Mouse (Mus musculus) thymus, postnatal 14 days (tissue): Measurements from ENCODE around the gene Strbp.
A peak's percentile ranks its signal among the peaks of the same experiment; 100 is the strongest.
"Not testable (repeated sequence)": the region's sequence is repeated elsewhere in the genome, so short reads cannot be mapped to it uniquely, and the experiment has no call there.

ENCODE experiments used
- DNase-seq: peaks from one replicate; pipeline ENCODE4 v3.0.0; 2021

Gene Strbp

DNA sequence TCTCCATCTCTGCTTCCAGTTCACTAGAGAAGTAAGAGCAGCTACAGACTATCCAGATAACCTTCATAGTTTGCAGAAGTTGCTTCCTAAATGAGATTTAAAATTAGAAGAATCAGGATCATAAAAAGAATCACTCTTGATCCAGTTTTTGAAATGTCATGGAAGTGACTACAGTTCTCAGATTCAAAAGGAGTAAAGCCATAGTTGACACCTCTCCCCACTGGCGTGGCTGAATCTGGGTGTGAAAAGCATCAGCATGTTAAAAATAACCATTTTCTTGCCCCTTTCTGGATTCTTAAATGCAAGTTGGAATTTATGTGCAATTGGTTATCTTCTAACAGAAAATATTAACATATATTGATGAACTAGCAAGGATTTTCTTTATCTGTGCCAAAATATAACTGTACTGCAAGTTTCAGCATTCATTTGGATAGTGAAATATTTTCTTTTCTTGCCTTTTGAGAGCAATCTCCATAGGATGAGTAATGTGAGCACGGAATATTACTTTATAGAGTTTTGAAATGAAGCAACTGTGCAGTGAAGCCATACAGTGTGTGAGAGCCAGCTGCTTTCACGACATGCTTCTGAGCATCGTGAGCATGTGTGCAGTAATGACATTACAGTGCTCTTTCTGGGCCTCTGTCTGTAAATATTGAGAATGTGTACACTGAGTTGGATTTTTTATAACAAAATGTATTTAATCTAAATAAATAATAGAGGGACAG is 184.9 kb downstream of the Strbp start:
- DNase-seq: no peak

DNA sequence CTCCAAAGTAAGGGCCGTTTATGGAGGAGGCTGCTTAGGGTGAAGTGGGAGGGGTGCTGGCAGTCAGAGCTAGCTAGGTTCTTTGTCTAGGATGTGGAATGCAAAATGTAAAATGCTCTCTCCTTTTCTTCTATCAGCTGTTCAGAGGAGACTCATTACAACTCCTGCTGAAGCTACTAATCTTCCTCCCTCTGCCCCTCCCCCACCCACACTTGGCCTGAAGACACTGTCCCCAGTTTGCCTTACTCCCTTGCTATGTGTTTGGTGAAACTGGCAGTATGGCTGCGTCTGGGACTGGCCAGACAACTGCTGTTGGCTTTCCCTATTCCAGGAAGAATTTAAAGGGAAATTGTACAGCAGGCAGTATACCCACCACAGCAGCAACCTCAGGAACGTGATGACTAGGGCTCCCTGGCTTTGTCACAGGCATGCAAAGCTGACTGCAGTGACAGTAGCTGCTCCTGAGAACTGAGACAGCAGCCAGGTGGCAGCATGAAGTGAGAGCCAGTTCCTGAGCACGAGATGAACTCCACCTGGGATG is 186.7 kb downstream of the Strbp start:
- DNase-seq: no peak

DNA sequence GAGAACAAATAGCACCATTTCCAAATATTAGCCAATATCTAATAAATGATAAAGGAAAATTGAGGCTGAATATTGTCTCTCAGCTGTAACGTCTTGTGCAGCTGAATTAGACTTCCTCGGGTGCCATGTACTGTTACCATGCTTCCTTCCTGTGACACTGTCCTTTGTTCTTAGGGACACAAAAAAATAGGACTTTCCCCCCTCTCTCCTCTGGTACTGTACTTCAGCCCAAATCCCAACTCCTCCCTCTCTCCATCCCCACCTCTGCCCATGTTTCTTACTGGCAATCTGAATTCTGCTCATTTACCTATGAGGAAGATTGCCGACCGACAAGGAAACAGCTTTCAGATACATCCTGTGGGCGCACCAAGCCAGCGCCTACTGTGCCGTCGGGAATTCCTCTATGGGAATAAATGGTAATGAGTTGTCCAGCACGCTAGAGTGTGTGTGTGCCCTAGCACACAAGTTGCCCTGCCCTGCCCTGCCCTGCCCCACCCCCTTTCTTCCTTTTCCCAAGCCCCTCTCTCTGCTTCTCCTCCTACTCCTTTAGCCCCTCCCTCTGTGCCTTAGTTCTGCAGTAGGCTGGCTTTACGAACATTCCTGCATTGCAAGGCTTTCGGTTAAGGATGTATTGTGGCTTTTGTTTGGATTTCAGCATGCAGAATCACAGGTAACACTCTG is 187.5 kb downstream of the Strbp start, which contains the start of gene Gpr21:
TSS of gene Gpr21 (plus strand) at position 303 of the 681 bp plus-strand sequence.
- no peak for DNase-seq

DNA sequence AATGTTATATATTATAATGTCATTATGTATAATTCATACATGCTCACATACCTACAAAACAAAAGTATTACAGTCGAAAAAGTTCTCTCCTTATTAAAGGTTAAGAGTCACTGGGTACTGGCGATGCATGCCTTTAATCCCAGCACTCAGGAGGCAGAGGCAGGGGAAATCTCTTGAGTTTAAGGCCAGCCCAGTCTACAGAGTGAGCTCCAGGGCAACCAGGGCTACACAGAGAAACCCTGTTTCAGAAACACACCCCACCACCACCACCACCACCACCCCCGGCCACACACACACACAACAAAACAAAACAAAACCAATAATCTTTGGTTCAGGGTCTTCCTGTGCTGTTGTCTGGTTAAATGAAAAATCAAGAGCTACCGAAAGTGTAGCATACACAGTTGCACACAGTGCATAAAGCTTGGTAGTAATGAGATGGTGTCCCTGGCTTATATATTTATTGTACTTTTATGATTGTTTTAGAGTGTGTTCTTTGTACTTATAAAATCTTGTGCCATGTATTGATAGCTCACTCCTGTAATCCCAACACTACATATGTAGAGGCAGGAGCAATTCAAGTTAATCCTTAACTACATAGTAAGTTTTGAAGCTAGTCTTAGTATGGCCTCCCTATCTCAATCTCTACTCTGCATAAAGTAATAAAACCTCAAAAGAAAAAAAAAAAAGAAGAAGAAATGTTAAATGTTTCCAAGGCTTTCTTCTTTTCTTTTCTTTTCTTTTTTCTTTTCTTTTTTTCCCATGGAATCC is 192.3 kb downstream of the Strbp start:
- no peak for DNase-seq

DNA sequence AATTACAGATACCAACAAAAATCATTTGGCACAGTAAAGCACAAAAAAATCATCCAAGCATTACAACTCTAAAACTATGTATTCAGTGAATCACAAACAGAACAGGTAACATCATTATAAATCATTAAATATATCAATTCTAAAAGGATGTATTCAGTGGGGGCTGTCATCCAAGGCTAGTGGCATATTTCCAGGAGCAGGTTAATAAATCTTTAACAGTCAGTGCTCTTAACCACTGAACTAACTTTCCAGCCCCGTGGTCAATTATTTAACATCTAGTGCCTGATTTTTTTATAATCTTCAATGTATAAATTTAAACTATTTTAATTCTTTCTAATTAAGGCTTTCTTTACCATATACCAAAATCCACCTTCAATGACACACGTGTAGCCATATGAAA is 197.8 kb downstream of the Strbp start:
- DNase-seq: not testable (repeated sequence)

DNA sequence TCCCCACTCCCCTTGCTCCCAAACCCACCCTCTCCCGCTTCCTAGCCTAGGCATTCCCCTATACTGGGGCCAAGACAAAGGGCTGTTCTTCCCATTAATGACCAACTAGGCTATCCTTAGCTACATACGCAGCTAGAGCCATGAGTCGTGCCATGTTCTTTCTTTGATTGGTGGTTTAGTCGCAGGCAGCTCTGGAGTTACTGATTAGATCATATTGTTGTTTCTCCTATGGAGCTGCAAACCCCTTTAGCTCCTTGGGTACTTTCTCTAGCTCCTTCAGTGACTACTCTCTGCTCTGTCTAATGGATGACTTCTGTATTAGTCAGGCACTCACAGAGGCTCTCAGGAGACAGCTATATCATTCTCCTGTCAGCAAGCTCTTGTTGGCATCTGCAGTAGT is 206.3 kb downstream of the Strbp start:
- DNase-seq: no peak

DNA sequence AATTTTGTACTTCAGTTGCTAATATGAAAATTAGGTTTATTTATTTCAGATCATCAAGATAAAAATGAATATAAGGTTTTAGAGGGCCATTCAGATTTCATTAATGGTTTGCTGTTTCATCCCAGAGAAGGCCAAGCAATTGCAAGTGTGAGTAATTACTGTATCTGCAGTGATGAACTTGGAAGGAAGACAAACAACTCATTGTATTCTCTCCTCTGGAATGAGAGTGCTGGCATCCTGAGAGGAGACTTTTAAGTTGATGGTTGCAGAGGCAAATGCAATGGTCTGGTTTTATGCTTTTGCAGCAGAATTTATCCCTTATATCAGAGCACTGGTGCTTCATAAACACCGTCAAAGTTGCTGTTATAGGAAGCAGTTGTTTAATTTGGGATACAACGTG is 214.7 kb downstream of the Strbp start:
- no peak for DNase-seq

DNA sequence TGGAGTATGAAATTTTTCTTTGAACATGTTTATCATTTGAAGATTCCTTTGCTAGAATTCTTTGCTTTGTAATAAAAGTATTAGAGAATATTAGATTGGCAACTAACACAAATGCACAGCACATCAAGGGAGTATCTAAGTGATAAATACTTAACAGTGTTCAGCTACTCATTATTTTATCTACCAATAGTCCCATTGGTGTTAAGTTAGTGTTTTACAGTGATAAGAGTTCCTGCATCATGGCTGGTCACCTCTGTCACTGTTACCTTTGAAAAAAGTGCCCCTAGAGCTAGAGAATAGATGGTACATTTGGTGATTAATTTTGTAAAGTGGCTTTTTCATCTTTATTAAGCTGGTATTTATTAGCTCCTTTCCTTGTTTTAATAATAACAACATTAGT is 217.3 kb downstream of the Strbp start:
- no peak for DNase-seq

DNA sequence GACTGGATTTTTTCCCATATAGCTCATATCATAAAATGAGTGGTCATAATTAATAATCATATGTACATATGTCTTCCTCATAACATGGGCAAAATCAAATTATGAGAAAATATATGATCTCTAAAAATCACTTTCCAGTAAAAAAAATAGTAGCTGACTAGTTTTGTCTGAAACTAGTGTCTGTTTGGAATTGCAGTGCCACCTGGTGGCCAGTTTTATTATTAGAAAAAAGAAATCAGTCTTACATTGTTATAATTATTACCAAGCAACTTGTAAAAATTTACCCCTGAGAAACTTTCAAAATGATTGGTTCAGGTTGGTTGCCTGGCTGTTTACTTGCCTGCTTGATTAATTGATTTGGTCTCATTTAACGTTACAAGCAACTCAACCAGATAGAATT is 218.3 kb downstream of the Strbp start:
- DNase-seq: peak; percentile 55

DNA sequence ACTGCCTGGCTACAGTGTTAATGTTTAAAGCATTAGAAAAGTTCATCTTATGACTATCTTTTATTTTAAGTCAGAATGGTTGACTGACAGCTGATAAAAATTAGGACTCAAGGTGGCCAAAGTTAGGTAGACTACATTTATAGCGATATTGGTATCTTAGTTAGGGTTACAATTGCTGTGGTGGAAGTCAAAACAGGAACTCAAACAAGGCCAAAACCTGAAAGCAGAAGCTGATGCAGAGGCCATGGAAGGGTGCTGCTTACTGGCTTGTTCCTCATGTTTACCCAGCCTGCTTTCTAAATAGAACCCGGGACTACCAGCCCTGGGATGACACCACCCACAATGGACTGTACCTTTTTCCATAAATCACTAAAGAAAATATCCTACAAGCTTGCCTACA is 219.5 kb downstream of the Strbp start:
- DNase-seq: no peak

DNA sequence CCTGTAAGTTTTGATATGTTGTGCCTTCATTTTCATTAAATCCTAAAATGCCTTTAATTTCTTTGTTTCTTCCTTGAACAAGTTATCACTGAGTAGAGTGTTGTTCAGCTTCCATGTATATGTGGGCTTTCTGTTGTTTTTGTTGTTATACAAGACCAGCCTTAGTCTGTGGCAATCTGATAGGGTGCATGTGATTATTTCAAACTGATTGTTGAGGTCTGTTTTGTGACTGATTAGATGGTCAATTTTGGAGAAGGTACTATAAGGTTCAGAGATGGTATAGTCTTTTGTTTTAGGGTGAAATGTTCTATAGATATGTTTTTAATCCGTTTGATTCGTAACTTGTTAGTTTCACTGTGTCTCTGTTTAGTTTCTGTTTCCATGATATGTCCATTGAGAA is 223.6 kb downstream of the Strbp start:
- DNase-seq: no peak

DNA sequence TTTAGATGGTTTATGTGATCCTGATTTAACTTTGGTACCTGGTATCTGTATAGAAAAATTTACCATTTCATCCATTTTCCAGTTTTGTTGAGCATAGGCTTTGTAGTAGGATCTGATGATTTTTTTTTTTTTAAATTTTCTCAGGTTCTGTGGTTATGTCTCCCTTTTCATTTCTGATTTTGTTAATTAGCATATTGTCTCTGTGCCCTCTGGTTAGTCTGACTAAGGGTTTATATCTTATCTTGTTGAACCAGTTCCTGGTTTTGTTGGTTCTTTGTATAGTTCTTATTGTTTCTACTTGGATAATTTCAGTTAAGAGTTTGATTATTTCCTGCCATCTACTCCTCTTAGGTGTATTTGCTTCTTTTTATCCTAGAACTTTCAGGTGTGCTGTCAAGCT is 224.1 kb downstream of the Strbp start:
- no peak for DNase-seq

DNA sequence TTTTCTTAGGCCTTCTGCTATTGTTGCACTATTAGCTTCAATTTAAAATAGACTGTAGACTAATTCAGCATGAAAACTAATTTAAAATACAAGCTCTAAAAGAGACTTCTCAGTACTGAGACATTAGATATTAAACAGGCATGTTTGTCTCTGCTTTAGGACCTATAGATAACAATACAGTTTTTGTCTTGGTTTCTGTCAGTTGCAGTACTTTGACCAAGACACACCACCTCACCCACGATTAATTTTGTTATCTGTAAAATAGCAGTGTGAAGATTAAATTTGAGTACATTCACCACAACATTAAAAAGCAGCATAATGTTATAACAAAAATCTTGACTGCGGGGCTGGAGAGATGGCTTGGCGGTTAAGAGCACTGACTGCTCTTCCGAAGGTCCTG is 237.4 kb downstream of the Strbp start:
- DNase-seq: no peak

DNA sequence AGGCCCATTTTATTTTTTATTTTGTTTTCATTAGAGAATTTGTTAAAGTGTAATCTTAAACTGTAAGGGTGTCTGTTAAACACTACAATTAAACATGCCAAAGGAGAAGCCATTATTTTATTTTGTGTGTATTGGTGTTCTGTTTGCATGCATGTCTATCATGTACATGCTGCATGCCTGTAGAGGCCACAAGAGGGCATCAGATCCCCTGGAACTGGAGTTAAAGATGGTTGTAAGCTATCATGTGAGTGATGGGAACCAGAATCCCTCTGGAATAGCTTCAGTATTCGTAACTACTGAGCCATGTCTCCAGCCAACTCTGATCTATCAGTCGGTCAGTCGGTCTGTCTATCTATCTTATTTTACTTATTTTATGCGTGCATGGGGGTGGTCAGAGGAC is 243.0 kb downstream of the Strbp start:
- DNase-seq: no peak

DNA sequence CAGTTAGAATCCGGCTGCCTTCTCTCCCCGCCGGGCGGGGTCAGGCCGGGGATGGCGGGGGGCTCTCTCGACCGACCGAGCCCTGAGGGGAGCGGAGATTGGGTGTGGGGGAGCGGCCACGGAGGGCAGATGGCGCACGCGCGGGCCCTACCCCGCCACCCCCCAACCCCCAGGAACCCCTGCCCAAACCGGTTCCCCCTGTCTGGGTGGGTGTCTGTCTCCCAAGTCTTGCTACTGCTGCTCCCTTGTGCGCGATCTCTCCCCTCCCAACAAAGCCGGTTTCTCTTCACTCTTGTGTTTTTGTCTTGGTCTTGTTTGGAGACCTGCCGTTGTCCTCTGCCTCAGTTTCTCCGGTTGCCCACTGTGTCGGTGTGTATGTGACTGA is 251.3 kb downstream of the Strbp start:
- DNase-seq: no peak

DNA sequence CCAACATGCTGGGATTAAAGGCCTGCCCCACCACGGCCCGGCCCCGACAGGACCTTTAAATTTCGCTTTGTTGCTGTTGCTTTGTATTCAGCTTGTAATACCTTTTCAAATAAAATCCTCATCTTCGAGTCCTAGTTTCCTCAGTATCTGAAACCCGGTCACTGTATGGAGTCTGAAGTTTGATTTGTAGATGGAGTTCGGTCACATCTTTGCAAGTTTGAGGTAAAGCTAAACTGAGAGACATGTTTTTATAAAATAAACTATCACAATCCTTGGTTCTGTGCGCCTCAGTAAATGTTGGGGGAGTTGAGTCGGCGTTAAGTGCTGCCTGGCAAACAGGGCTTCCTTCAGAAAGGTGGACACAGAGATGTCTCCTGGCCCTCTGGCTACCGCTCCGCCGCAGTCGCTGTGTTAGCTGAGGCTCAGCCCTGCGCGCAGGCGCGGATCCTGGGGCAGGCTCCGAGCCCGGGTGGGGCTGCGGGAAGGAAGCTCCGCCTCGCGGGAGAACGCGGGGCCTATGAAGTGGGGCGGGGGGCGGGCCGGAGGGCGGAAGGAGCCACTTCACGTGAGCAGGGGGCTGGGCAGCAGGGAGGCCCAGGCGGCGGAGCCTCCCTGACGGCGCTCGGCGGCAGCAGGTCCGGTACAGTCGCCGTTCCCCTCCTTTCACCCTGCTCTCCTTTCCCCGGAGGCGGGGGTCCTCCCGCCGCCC is 251.8 kb downstream of the Strbp start:
- DNase-seq: peak; percentile 95

DNA sequence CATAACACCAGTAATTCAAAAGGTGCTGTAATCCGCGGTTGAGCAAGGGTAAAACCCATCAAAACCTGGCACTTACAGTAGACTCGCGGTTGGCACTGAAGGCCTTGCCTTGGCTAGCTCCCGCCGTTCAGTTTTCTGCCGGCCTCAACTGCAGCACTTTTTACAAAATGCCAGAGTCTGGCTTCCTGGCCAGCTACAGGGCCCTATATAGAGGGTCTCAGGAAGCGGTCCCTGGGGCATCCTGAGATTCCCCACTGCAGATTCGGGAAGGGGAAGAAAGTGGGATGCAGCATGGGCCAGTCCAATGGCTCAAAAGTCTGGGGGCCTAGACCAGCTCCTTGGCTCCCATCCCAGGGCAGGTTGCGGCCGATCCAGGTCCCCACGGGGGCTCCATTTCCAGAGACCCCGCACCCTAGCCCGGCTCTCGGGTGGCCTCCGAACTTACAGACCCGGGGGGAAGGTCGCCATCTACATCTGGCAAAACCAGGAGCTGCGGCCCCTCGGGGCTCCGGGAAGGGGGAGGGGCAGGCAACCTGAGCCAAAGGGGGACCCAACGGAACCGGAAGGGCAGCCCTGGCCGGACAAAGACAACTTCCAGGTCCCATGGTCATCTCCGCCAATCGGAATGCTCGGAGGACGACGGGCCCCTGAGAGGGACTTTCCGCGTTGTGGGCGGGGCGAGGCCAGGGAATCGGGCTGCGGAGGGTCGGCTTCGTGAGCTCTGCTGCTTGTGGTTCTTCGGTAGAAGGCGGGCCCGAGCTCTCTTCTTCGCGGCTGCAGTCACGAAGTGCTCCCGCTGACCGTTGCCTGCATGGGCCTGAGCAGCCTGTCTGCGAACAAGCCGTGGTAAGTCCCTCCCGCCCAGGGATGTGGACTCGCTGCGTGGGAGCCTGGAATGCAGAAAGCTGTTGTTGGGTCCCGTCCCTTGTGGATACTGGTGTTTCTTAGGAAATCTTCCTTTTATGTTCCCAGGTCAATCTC is 260.8 kb downstream of the Strbp start, which contains the start of the genes Zbtb26, Zbtb6 and Rabgap1:
TSS of gene Zbtb26 (minus strand) at position 525 of the 981 bp plus-strand sequence.
TSS of gene Zbtb6 (minus strand) at position 561 of the 981 bp plus-strand sequence.
TSS of gene Rabgap1 (plus strand) at position 669 of the 981 bp plus-strand sequence.
- DNase-seq: peak; percentile 93
